Mouse (Mus musculus): Measurements from ENCODE around the gene Saal1.

- TF ChIP-seq CTCF (IDR thresholded peaks at IDR 0.05) (no peak), POLR2A (IDR thresholded peaks at IDR 0.05; ENCODE audit: insufficient read depth, low read depth, low read length) (no peak), EP300 (IDR thresholded peaks at IDR 0.05; ENCODE audit: insufficient read depth, low read depth, low read length) (no peak)
Observed at GRCm38 (mm10) chr7:46640062-46640461, 70.4 kb downstream of the Saal1 start.

Data from heart, adult 2 months (tissue).